Mouse (Mus musculus) stomach, embryonic 16.5 days (tissue): ENCODE data around the gene Olfr524. TPM values are rescaled to one million over a fixed set of nuclear protein-coding genes. Genes with fewer than 3 reads are reported as not detected.

Source experiments
- polyA plus RNA-seq: library from polyadenylated mRNA; unstranded; fragments of >200 nt; fragmentation: Nextera tagmentation; extraction: Ambion mirVana; gene quantifications from 2 replicates; pipeline ENCODE4 v1.2.1, GENCODE M21; 2015

The Olfr524 gene
- polyA plus RNA-seq, 1 experiment from 2014 or later, result not detected

Other genes starting within 250 kb of the Olfr524 start
- gene 6430531B16Rik, start 227.2 kb downstream of the Olfr524 start, polyA plus RNA-seq, result 0.24 and 0.34 TPM in 2 replicates
- 3.0 and 4.1 TPM in 2 replicates for gene Adam8, start 213.4 kb downstream of the Olfr524 start, polyA plus RNA-seq
- gene Zfp511, start 169.6 kb downstream of the Olfr524 start, polyA plus RNA-seq, result 34.1 and 35.0 TPM in 2 replicates
- gene Tubgcp2, start 169.3 kb downstream of the Olfr524 start, polyA plus RNA-seq, result 40.5 and 42.3 TPM in 2 replicates
- gene Msx3, start 156.9 kb downstream of the Olfr524 start, polyA plus RNA-seq, result 0.05 TPM in 1 of 2 replicates, not detected in the other
- 3.7 and 5.6 TPM in 2 replicates for gene Caly, start 123.4 kb downstream of the Olfr524 start, polyA plus RNA-seq
- 139 and 141 TPM in 2 replicates for gene Prap1, start 112.6 kb downstream of the Olfr524 start, polyA plus RNA-seq
- 37.0 and 38.7 TPM in 2 replicates for gene Fuom, start 103.5 kb downstream of the Olfr524 start, polyA plus RNA-seq
- 31.4 and 31.9 TPM in 2 replicates for gene Paox, start 90.2 kb downstream of the Olfr524 start, polyA plus RNA-seq
- 156 and 158 TPM in 2 replicates for gene Echs1, start 89.5 kb downstream of the Olfr524 start, polyA plus RNA-seq
- 20.2 and 22.8 TPM in 2 replicates for gene Mtg1, start 68.4 kb downstream of the Olfr524 start, polyA plus RNA-seq
- 0.96 and 1.1 TPM in 2 replicates for gene Sprn, start 51.1 kb downstream of the Olfr524 start, polyA plus RNA-seq
- not detected in 2 replicates for gene Olfr522, start 41.2 kb downstream of the Olfr524 start, polyA plus RNA-seq
- gene Olfr523, start 32.7 kb downstream of the Olfr524 start, polyA plus RNA-seq, result not detected in 2 replicates
- gene Cd163l1, start 12.3 kb upstream of the Olfr524 start, polyA plus RNA-seq, result 0.10 and 0.15 TPM in 2 replicates
- not detected in 2 replicates for gene 5830411N06Rik, start 41.3 kb upstream of the Olfr524 start, polyA plus RNA-seq
- not detected in 2 replicates for gene Olfr525, start 114.9 kb upstream of the Olfr524 start, polyA plus RNA-seq
- not detected in 2 replicates for gene Olfr527, start 128.1 kb upstream of the Olfr524 start, polyA plus RNA-seq
- gene Olfr60, start 155.7 kb upstream of the Olfr524 start, polyA plus RNA-seq, result not detected in 2 replicates
- not detected in 2 replicates for gene Olfr530, start 170.4 kb upstream of the Olfr524 start, polyA plus RNA-seq
- not detected in 2 replicates for gene Olfr531, start 197.0 kb upstream of the Olfr524 start, polyA plus RNA-seq
- gene Olfr532, start 215.7 kb upstream of the Olfr524 start, polyA plus RNA-seq, result not detected in 2 replicates